9 mouse cellular contexts compared by ENCODE assay signal in genomic region chr10:45486603-45486946, GRCm38 (mm10). TPM values are rescaled to one million over a fixed set of nuclear protein-coding genes. Genes with fewer than 3 reads are reported as not detected.
A peak's percentile ranks its signal among the peaks of the same experiment; 100 is the strongest.
DNase-seq lines count a peak whose midpoint lies in the region; ATAC-seq and TF ChIP-seq lines count a peak whose summit lies in the region.
"Had no signal": no experiment of that assay in that cellular context is flagged by ENCODE, and none has a peak within 500 bp of the region (broad histone marks: within the 10 kb centered on the region; RNA-seq: fewer than 3 reads in every experiment).

No protein-coding gene starts in this region.

- TF ChIP-seq CTCF in bone marrow, adult 2 months (IDR thresholded peaks at IDR 0.05; ENCODE audit: control insufficient read depth, insufficient read depth, low read length), result no peak

- WGBS in heart, embryonic 12.5 days, result under 1% methylated on average over 40 of the region's 40 CpGs
- WGBS in bone marrow, adult 2 months, result 1% methylated on average over 40 of the region's 40 CpGs
- WGBS in liver, embryonic 16.5 days (ENCODE audit: insufficient replicate concordance), result under 1% methylated on average over 40 of the region's 40 CpGs

- no peak for TF ChIP-seq POLR2A in bone marrow, adult 2 months (IDR thresholded peaks at IDR 0.05; ENCODE audit: borderline replicate concordance, control insufficient read depth, low read depth, low read length)

- H3K4me1 ChIP-seq in heart, embryonic 12.5 days (replicated peaks), result no peaks in the 10 kb centered on the region
- no peaks in the 10 kb centered on the region for H3K4me1 ChIP-seq in bone marrow, adult 2 months (ENCODE audit: control insufficient read depth, insufficient read depth, low read length)
- peaks cover 5% of the 10 kb centered on the region for H3K4me1 ChIP-seq in liver, embryonic 16.5 days (ENCODE audit: control insufficient read depth, low read depth, low read length)

- no peak for DNase-seq in heart, adult 9 months (ENCODE audit: low spot score in 2 of 2)
- DNase-seq in retina, postnatal 1 day, result no peak
- no peak for DNase-seq in right cerebral cortex, postnatal 14 days
- no peak for DNase-seq in cerebellum, postnatal 14 days

- H3K4me3 ChIP-seq in heart, embryonic 12.5 days, result peak overlapping the region; percentile 92
- no peak overlapping the region for H3K4me3 ChIP-seq in bone marrow, adult 2 months (replicated peaks; ENCODE audit: control insufficient read depth, low read depth, low read length)
- H3K4me3 ChIP-seq in liver, embryonic 16.5 days (ENCODE audit: low read depth, low read length), result peak overlapping the region; percentile 78

- H3K36me3 ChIP-seq in heart, embryonic 12.5 days, result no peaks in the 10 kb centered on the region
- no peaks in the 10 kb centered on the region for H3K36me3 ChIP-seq in liver, embryonic 16.5 days (ENCODE audit: control insufficient read depth, insufficient read depth)

- peak overlapping the region; percentile 99 for H3K4me2 ChIP-seq in heart, embryonic 12.5 days
- peak overlapping the region; percentile 99 for H3K4me2 ChIP-seq in liver, embryonic 16.5 days (ENCODE audit: low read depth, low read length)

- H3K27ac ChIP-seq in heart, embryonic 12.5 days (ENCODE audit: poor library complexity, severe bottlenecking), result no peak overlapping the region
- peak overlapping the region; percentile 9; the same call in 1 of the 2 replicates for H3K27ac ChIP-seq in bone marrow, adult 2 months (ENCODE audit: control insufficient read depth, insufficient read depth, low read depth, low read length, poor library complexity)
- H3K27ac ChIP-seq in liver, embryonic 16.5 days (ENCODE audit: low read length), result no peak overlapping the region

- H3K9me3 ChIP-seq in heart, embryonic 12.5 days (replicated peaks), result no peaks in the 10 kb centered on the region
- H3K9me3 ChIP-seq in liver, embryonic 16.5 days (replicated peaks; ENCODE audit: control insufficient read depth, low read length), result no peaks in the 10 kb centered on the region

- peak overlapping the region; percentile 72 for H3K9ac ChIP-seq in heart, embryonic 12.5 days
- peak overlapping the region; percentile 71 for H3K9ac ChIP-seq in liver, embryonic 16.5 days (ENCODE audit: low read depth, low read length)

- ATAC-seq in heart, embryonic 12.5 days (ENCODE audit: insufficient number of reproducible peaks, low FRiP score), result peak; percentile 3; the same call in 1 of the 2 replicates
- ATAC-seq in granulocyte monocyte progenitor cell, adult 5-6 weeks (replicated peaks; ENCODE audit: poor library complexity, severe bottlenecking), result peak; percentile 28
- peak; percentile 8; the same call in 1 of the 2 replicates for ATAC-seq in liver, embryonic 16.5 days (ENCODE audit: low read depth)

- H3K27me3 ChIP-seq in heart, embryonic 12.5 days (replicated peaks), result 0 out of 2 replicates have a peak, but pooled peaks cover 6% of the 10 kb centered on the region
- H3K27me3 ChIP-seq in liver, embryonic 16.5 days (ENCODE audit: control insufficient read depth, insufficient read depth, low read depth, low read length), result peaks cover 30% of the 10 kb centered on the region

RNA-seq across cellular contexts. Expression of gene Lin28b, which starts 0.4 kb away (rescaled TPM):
- polyA plus RNA-seq in heart, embryonic 12.5 days (2016; fragmentation: Nextera tagmentation; extraction: Ambion mirVana), result 4.9 and 6.0 TPM in 2 replicates
- polyA plus RNA-seq in bone marrow, adult 2 months (2011; ENCODE audit: insufficient read depth, insufficient read length, low replicate concordance, missing spikeins), result 0.40 TPM in 1 of 2 replicates, not detected in the other
- not detected in 2 replicates for total RNA-seq in granulocyte monocyte progenitor cell, adult 5-6 weeks (2014; fragmentation: Nextera tagmentation)
- total RNA-seq in granulocyte monocyte progenitor cell, adult 5-6 weeks (2017), result not detected in 2 replicates
- 4.4 and 4.9 TPM in 2 replicates for polyA plus RNA-seq in liver, embryonic 16.5 days (2015; fragmentation: Nextera tagmentation; extraction: Ambion mirVana)
- total RNA-seq: MEL had no signal
